8 mouse cellular contexts compared by ENCODE assay signal in the genomic region with DNA sequence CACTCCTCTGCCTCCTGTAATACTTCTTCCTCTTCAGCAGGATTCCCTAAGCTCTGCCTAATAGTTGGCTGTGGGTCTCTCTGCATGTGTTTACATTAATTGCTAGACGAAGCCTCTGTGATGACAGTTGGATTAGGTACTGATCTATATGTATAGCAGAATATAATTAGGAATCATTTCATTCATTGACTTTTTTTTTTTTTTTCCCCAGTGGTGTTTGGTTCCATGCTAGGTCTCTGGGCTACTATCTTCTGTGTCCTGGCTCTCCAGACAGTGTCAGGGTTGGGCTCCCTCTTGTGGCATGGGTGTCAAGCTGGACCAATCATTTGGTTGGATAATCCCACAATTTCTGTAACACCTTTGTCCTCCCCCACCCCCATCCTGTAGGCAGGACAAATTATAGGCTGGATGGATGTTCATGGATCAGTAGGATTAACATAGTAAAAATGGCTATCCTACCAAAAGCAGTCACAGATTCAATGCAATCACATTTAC.
DNase-seq lines count a peak whose midpoint lies in the region; ATAC-seq and TF ChIP-seq lines count a peak whose summit lies in the region.
"Had no signal": no experiment of that assay in that cellular context is flagged by ENCODE, and none has a peak within 500 bp of the region (broad histone marks: within the 10 kb centered on the region; RNA-seq: fewer than 3 reads in every experiment).

No protein-coding gene starts in this region.

- H3K9ac ChIP-seq in stomach, postnatal 0 days (ENCODE audit: low read length) = no peak overlapping the region
- no peak overlapping the region for H3K9ac ChIP-seq in intestine, embryonic 16.5 days (ENCODE audit: low read depth, low read length)

- no peak for TF ChIP-seq POLR2A in cortical plate, adult 2 months (IDR thresholded peaks at IDR 0.05; ENCODE audit: extremely low read depth, insufficient read depth, low read length)

- peak; percentile 36 for TF ChIP-seq CTCF in cortical plate, adult 2 months (IDR thresholded peaks at IDR 0.05; ENCODE audit: extremely low read depth, insufficient read depth, low read length)
- peak; percentile 57 for TF ChIP-seq CTCF in stomach, postnatal 0 days (IDR thresholded peaks at IDR 0.05; ENCODE audit: low read depth)

- intact Hi-C loops in gastrocnemius, postnatal 14 days (cut with DNase I; ENCODE audit: low total_unique reads) = loop anchor here (10.0 kb wide), 1 partner anchor 63 kb away; no protein-coding TSS in a partner anchor

- no peaks in the 10 kb centered on the region for H3K27me3 ChIP-seq in stomach, postnatal 0 days (ENCODE audit: control insufficient read depth, insufficient read depth, low read length)
- H3K27me3 ChIP-seq in intestine, embryonic 16.5 days (replicated peaks; ENCODE audit: control insufficient read depth, insufficient read depth, low read length) = no peaks in the 10 kb centered on the region

- H3K9me3 ChIP-seq in stomach, postnatal 0 days (ENCODE audit: control insufficient read depth, low read length) = no peaks in the 10 kb centered on the region
- H3K9me3 ChIP-seq in intestine, embryonic 16.5 days (ENCODE audit: control insufficient read depth, low read length) = no peaks in the 10 kb centered on the region
- H3K9me3 ChIP-seq: hindbrain, embryonic 10.5 days had no signal

- H3K4me2 ChIP-seq in stomach, postnatal 0 days (replicated peaks; ENCODE audit: low read depth) = no peak overlapping the region
- no peak overlapping the region for H3K4me2 ChIP-seq in intestine, embryonic 16.5 days (ENCODE audit: low read depth, low read length)

- WGBS in stomach, postnatal 0 days = 33% methylated on average over 1 of the region's 1 CpGs
- WGBS in intestine, embryonic 16.5 days = 62% methylated on average over 1 of the region's 1 CpGs

- H3K4me3 ChIP-seq in cortical plate, adult 2 months (ENCODE audit: insufficient read depth, low read length) = no peak overlapping the region
- H3K4me3 ChIP-seq in stomach, postnatal 0 days (ENCODE audit: low read depth, low read length) = no peak overlapping the region
- no peak overlapping the region for H3K4me3 ChIP-seq in intestine, embryonic 16.5 days (ENCODE audit: low read length)
- H3K4me3 ChIP-seq: hindbrain, embryonic 10.5 days had no signal

- no peak overlapping the region for H3K27ac ChIP-seq in cortical plate, adult 2 months (ENCODE audit: insufficient read depth, low read length)
- H3K27ac ChIP-seq in stomach, postnatal 0 days (replicated peaks) = no peak overlapping the region
- no peak overlapping the region for H3K27ac ChIP-seq in intestine, embryonic 16.5 days (ENCODE audit: low read length)
- H3K27ac ChIP-seq: hindbrain, embryonic 10.5 days had no signal

- H3K4me1 ChIP-seq in cortical plate, adult 2 months (ENCODE audit: control insufficient read depth, insufficient read depth, low read length) = peaks cover 1% of the 10 kb centered on the region
- H3K4me1 ChIP-seq in stomach, postnatal 0 days (replicated peaks; ENCODE audit: control insufficient read depth, insufficient read depth) = no peaks in the 10 kb centered on the region
- H3K4me1 ChIP-seq in intestine, embryonic 16.5 days (ENCODE audit: control insufficient read depth, insufficient read depth, low read length) = no peaks in the 10 kb centered on the region
- H3K4me1 ChIP-seq: hindbrain, embryonic 10.5 days had no signal

- ATAC-seq in stomach, postnatal 0 days (ENCODE audit: low FRiP score, low TSS enrichment) = no peak
- ATAC-seq in intestine, embryonic 16.5 days = no peak

- DNase-seq in gastrocnemius, postnatal 10 days = peak; percentile 9
- no peak for DNase-seq in gastrocnemius, postnatal 14 days
- peak; percentile 17 to 45 for DNase-seq in lung, adult 18-20 months
- DNase-seq in lung, postnatal 25 days (ENCODE audit: low spot score) = no peak
- DNase-seq in stomach, postnatal 0 days (ENCODE audit: low spot score) = no peak

- no peak for TF ChIP-seq EP300 in stomach, postnatal 0 days (optimal IDR thresholded peaks at IDR 0.05)

- no peaks in the 10 kb centered on the region for H3K36me3 ChIP-seq in stomach, postnatal 0 days (ENCODE audit: control insufficient read depth, insufficient read depth, low read length)
- H3K36me3 ChIP-seq in intestine, embryonic 16.5 days (ENCODE audit: control insufficient read depth, insufficient read depth, low read length) = no peaks in the 10 kb centered on the region

Comparison
In these comparisons a context has a peak if more than half of its experiments do, and no peak if none do; other contexts are left out.
1. DNase-seq: peak in gastrocnemius, postnatal 10 days (single experiment) and lung, adult 18-20 months (2 of 2); none in gastrocnemius, postnatal 14 days (single experiment), lung, postnatal 25 days (single experiment) and stomach, postnatal 0 days (single experiment).